Mouse (Mus musculus) heart, postnatal 14 days (tissue): ENCODE measurements at regions not wholly inside any gene's neighbourhood (a gene's known extent, or its start where the extent isn't known, plus 50 kb on each side); places are given as distances from the start of the nearest gene placed in this dataset.

Experiments
- DNase-seq, 2 experiments: peaks; one replicate each; pipeline ENCODE4 v3.0.0; 2021 to 2022
- intact Hi-C: fragments of 180-260 bp; cut with DNase I; formaldehyde crosslinking; loops from one replicate; pipeline ENCODE4 v1.15.1; 2025

DNA sequence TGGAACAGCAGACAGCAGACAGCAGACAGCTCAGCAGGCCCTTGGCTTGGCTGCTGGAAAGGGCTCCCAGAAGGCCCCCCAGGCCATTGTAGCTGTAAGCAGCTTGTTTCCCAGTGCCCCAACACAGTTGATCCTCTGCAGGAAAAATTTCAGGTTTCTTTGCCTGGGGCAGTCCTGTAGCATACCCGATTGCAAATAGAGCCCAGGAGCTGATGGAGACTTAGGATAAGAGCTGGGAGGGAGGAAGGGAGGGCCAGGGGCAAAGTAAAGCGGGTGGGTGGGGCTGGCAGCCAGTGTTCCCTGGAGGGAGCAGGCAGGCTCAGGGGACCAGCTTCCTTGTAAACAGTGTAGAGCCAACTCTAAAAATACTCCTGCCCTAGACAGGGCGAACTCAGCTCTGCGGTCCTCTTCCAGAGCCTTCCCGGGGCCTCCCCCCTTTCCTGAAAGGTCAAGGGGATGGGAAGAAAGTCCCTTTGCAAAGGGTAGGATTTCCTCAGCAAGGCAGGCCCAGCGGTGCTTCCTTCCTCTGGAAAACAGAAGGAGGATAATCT lies 101.8 kb upstream of the Jun start:
- intact Hi-C loops, result loop anchor here (2.0 to 5.0 kb wide), 3 partner anchors 37 to 101 kb away; partner anchors contain the start of gene Jun
- peak; percentile 71 to 73 for DNase-seq

DNA sequence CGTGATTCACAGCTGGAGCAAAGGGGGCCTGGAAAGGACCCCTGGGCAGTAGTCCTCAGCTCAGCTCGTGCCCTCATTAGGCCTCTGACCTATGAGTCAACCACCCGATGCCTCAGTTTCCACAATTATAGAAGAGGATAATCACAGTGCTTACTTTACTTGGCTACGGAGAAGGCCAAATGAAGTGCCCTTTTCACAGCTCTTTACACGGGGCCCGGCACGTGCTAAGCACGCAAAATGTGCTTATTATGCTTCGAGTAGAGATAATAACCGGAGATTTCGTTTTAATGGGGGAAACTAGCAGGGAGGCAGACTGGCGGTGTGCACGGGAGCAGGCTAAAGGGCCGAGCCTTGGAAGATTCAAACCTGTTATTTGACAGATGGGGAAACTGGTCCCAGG lies 102.4 kb upstream of the Jun start:
- intact Hi-C loops, result loop anchor here (5.0 kb wide), 2 partner anchors 37 to 62 kb away; no protein-coding TSS in a partner anchor
- DNase-seq, result no peak

DNA sequence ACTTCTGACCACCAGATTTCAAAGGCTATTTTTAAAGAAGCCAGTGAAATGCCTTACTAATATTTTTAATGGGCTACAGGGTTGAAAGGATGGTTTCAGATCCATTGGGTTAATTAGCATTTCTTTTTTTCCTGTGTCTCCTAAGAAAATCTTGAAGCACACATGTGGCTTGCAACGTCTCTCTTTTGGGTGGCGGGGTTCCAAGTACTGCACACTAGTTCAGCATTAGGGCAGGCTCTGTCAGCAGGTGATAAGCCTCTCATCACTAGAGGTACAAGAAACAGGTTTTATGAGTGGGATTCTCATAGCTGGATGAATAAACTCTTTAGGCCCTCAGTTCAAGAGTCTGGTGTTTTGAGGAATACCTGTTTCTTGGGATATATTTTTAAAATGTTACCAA lies 103.2 kb upstream of the Jun start:
- peak in 1 of 2 experiments; percentile 43 for DNase-seq
- intact Hi-C loops, result no loop called here

GRCm38 (mm10) chr4:95155796-95156195 lies 103.8 kb upstream of the Jun start:
- intact Hi-C loops, result no loop called here
- DNase-seq, result no peak

DNA sequence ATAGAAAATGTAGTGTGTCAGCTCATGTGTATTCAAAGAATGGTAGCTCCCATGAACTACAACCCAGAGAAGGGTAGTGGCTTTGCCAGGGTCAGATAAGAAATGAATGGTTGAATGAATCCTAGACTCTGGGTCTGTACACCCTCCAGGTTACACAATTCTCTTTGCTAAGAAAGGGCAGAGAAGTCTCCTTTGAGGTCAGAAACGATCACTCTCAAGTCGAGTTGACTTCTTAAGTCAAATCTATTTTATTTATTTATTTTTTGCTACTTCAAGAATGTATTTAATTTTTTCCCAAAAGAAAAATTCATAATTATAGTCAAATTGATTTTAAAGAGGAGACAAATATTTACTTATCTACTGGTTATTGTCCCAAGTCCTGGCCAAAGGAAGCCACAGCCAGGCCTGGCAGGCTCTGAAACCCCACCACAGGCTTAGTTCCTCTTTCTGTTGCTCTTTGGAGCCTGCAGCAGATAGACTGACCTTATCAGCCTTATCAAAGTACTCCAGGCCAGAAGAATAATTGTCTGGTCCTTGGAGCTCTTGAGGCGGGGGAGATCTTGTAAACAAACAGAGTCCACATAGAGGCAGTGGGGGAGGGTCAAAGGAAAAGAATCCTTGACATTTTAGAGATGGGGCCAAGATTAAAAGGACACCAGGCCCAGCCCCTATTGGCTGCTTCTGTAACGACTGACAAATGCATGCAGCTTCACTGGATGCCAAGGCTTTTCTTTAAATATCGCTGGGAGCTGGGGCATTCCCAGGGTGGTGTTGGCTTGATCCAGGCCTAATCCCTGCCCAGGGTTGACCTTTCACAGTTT lies 104.6 kb upstream of the Jun start:
- intact Hi-C loops, result no loop called here
- DNase-seq, result no peak

GRCm38 (mm10) chr4:95157653-95158430 lies 105.8 kb upstream of the Jun start:
- DNase-seq, result no peak
- intact Hi-C loops, result no loop called here

- intact Hi-C loops, result no loop called here
- DNase-seq, result no peak
Measured at GRCm38 (mm10) chr4:95158632-95159424, 106.8 kb upstream of the Jun start.

GRCm38 (mm10) chr4:95159821-95160220 lies 107.8 kb upstream of the Jun start:
- intact Hi-C loops, result loop anchor here (2.0 to 5.0 kb wide), 2 partner anchors 107 to 707 kb away; partner anchors contain the start of gene Jun
- no peak for DNase-seq

- DNase-seq, result no peak
- intact Hi-C loops, result loop anchor here (2.0 to 5.0 kb wide), 2 partner anchors 108 to 707 kb away; partner anchors contain the start of gene Jun
Measured at GRCm38 (mm10) chr4:95160465-95160864, 108.4 kb upstream of the Jun start.

DNA sequence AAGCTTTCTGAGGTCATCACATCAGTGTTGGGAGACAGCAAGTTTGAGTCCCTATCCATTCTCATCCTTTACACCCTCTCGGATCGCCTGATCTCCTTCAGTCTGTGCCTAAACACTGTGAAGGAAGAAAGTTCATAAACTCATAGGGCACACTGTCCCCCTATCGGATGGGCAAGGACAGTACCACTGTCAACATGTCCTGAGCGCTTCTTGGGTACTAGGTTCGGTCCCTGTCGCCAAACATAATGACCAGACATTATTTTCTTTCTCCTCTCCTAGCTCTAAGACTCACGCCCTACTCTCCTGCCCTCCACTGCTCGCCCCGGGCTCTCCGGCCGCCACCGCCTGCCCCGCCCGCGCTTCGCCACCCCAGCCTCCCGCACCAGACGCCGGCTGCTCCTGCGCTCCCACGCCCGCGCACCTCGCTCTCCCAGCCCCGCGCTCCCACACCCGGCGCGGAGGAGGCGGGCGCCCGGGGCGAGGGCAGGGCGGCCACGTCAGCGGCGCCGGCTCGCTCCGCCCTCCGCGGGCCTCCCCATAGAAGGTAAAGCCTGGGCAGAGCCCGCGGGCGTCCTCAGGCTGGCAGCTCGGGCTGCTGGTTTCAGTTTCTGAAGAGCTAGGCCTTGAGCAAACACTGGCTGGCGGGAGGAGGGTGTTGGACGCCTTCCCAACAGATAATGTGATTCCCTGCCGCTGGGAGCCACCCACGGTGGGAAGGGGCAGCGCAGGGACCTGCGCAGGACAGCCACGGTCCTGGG lies 109.1 kb upstream of the Jun start:
- peak; percentile 91 to 93 for DNase-seq
- intact Hi-C loops, result loop anchor here (2.0 to 5.0 kb wide), 2 partner anchors 108 to 706 kb away; partner anchors contain the start of gene Jun

DNA sequence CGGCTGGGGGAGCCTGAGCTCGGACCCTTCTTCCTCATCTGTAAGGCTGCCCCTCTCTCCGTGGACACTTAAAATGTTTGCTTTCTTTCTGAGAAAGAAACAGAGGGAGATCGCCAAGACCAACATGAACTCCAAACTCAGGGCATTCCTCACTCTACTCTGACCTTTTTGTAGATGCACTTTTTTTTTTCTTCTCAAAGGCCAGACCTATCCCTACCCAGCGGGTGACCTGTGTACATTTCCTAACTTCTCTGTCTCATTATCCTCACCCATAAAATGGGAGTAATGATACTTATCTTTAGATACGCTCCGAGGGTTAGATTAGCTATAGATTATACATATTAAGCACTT lies 109.6 kb upstream of the Jun start:
- intact Hi-C loops, result loop anchor here (2.0 to 5.0 kb wide), 2 partner anchors 109 to 706 kb away; partner anchors contain the start of gene Jun
- no peak for DNase-seq

GRCm38 (mm10) chr4:95162386-95163090 lies 110.5 kb upstream of the Jun start:
- no peak for DNase-seq

DNA sequence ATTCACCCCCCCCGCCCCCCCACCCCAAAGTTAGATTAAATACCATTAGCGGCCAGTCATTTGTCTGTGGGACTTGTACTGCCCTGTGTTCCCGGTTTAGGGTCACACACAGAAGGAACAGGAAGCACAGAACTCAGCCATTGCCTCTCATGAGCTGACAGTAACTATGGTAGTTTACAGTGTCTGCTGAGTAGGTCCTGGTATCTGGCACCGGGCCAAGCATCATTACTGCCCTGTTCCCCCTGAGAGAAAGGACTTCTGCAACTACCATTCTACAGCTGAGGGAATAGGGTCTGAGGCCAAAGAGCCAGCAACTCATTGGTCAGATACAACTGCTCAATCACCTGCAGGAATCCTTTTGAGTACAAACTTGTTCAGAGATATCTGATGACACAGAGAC lies 111.4 kb upstream of the Jun start:
- no peak for DNase-seq
- intact Hi-C loops, result loop anchor here (5.0 kb wide), 1 partner anchor 704 kb away; no protein-coding TSS in a partner anchor

More at GRCm38 (mm10) chr4:95162386-95163090, 110.5 kb upstream of the Jun start:
- intact Hi-C loops, result loop anchor here (5.0 kb wide), 1 partner anchor 705 kb away; no protein-coding TSS in a partner anchor

DNA sequence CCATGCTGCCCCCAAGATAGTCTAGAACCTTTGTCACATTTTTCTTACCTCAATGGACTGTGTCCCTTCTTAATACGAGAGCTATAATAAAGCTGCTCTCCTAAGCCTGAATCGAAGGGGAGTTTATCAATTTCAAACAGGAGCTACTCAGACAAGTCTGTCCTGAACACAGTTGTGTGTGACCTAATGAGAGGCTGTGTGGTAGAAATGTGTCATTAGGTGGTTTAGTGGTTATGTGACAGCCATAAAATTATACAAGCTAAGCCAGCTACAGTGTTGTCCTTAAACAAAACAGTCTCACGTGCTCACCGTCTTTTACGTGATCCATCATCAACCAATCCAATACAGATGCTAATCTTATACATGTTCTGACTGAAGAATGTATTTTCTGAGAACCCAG lies 114.5 kb upstream of the Jun start:
- intact Hi-C loops, result no loop called here
- no peak for DNase-seq

DNA sequence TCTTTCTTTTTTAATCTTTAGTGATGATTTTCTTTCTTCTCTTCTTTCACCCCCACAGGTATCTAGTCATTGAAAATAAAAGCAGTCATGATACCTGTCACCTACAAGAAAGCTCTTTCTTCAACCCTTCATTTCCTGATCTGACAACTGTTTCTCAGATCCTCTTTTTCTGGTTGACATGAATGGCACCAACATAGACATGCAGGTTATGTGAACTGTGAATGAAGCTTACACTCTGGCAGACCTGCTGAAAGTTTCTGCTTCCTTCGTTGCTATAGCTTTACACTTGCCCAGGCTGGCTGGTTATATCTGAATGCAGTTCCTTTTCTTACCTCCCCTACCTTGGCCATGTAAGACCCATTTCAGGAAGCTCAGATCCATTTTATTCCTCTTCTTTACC lies 115.2 kb upstream of the Jun start:
- intact Hi-C loops, result no loop called here
- DNase-seq, result no peak

DNA sequence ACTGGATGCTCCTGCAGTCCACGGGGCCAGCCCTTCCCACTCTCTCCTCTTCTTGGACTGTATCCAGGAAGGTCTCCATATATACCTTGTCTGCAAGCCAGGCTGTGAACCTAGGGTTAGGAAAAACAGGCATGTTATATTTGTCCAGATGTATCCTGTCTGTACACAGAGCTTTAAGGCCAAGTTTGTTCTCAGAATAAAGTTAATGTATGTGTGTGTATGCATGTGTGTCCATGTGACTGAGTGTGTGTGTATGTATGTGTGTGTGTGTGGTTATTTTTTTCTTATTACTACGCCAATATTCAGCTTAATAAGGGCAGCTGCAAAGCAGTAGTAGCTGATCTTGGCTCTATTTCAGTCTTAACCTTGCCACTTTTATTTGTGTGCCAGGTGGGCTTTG lies 117.7 kb upstream of the Jun start:
- intact Hi-C loops, result no loop called here
- DNase-seq, result no peak

DNA sequence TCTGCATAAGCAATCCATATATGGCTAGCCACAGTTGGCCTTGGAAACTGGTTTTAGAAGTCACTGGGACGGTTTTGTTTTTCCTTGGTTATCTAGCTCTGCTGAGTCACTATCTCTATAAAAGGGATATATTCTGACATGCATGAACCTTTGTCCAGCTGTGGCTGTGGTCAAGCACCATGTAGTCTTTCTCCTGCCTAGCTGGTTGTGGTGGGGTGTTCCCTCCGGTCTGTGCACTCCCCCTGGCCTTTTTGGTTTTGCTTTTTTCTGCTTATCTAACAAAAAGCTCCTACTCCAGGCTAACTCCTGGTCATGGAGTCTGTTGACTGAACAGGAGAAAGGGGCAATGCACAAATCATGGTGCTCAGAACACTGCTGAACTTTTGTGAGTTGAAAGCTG lies 125.7 kb upstream of the Jun start:
- intact Hi-C loops, result no loop called here
- no peak for DNase-seq

- intact Hi-C loops, result no loop called here
- DNase-seq, result no peak
Measured at GRCm38 (mm10) chr4:95178467-95178866, 126.4 kb upstream of the Jun start.

DNA sequence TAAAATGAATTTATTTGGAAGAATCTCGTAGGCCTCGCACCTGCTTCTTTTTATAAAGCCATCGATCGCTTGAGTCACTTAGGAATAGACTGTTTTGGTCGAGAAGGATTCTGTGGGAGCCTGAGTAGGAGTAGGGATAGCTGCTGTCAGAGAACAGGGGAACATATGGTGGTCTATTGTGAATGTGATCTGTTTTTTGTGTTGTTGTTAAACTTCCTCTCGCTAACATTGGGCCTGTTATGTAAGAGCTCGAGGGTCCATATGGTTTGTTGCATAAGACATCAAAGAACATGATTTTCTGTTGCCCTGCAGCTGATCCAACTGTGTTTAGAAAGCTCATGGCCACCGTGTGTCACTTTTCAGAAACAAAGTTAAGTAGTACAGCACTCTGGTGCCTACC lies 126.9 kb upstream of the Jun start:
- no peak for DNase-seq
- intact Hi-C loops, result no loop called here
